Mouse (Mus musculus) c-Kit-negative CD71-positive TER-119-positive erythroid progenitor cells, embryonic 14.5 days (primary cell): ENCODE results near the gene Arpin.

Experiments used
- DNase-seq: peaks from one replicate; pipeline ENCODE4 v3.0.0-alpha.2; 2013; ENCODE audit warnings: low read depth, low spot score

The Arpin gene

DNA sequence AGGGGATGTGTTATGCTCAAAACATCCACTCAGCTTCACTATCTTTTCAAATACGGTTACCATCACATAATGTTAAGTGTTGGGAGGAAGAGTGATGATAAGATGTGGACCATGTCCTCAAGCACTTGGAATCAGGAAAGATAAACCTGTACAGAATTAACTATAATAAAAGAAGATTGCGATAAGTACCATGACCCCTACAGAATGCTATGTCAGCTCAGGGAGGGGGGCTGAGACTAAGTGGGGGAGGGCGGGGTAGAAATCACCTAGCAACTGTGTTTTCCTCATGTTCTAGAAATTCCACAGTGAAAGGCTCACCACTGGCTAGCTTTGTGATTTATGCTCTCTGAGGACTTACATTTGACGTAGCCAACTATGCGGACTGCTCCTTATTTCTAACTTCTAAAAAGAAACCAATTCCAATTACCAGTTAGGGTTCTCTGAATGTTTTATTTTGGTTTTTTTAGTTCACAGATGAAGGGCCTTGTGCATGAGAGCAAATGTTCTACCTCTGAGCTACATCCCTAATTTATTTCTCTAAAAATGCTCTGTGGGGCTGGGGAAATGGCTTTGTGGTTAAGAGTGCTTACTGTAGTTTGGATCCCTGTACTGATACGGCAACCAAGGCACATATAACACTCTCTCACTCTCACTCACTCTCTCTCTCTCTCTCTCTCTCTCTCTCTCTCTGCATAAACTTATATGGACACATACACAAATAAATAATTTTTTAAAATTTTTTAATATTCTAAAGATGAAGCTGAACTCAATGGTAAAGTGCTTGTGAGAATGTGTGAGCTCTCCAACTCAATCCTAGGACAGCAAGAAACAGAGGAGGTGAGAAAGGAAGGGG is 42.4 kb downstream of the Arpin start:
- no peak for DNase-seq

DNA sequence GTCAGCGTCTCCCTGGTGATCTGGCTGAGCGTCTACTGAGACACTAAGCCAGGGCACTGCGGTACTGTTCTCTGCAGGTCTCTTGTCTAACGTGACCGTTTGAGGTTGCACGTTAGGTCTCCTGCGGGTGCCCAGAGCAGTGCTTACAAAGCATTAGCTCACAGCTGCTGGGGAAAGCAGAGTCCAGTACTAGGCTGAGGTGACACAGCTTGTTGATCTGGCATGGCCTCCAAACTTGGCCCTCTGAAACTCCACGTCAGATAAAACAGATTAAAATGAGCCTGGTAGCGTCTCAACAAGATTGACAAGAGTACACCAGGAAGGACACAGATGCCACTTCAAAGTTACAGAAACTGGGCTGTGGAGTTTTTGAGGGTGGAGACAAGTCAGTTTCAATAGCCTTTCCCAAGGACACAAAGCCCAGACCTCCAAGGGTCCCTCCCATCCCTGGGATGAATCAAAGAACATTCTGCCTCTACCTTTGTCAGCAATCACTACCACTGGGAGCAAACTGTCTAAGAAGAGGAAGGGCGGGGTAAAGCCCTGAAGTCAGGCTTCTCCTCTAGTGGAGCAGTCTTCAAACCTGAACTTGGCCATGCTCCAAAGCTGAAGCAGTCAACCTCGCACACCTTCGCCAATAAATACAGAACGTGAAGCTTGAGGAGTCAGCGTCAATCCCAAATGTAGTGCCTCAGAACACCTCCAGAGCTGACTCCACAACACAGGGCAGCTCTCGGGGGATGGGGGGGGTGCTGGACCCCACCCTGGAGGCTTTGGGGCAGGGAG is 44.5 kb downstream of the Arpin start:
- no peak for DNase-seq

DNA sequence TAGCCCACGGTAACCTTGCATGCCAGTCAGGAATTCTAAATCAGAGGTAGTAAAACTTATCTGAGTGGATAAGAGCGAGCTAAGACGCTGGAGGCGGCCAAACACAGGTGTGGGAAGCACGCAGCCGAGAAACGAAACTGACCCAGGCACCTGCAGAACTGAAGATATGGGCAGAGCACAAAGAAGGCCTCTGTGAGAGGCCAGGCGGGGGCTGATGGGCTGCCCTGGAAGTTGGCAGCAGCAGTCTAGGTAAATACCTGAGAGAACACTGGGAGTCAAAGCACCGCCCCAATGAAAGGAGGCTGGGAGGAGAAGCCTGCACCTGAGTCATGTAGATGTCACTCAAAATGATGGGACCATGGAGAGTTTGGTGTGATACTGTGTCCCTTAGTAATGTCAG is 46.6 kb downstream of the Arpin start:
- no peak for DNase-seq

DNA sequence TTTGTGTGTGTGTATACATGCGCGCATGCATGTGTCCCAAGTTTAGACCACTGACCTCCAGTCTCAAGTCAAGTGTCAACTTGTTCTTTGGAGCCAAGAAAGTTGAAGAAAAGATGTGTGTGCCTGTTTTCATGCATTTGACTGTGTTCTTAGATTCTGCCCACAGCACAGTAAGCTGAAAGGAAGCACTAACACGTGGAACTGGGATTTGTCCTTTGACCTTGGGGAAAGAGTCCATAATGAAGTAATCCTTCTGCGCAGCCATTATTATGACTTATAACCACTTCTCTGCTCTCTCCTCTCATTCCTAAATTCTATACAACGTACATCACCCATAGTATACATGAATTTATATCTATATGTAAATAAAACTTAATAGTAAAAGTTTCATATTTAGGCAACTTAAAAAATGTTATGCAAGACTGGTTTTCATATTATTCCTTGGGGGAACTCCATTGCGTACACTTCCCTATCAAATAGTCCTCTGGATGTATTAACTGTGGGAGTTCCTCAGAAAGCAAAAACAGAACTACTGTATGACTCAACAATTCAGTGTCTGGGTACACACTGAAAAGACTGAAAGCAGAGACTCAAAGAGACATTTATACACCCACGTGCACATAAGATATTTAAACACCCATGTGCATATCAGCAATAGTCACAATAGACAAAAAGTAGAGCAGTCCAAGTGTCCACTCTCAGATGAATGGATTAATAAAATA is 51.4 kb downstream of the Arpin start:
- no peak for DNase-seq

DNA sequence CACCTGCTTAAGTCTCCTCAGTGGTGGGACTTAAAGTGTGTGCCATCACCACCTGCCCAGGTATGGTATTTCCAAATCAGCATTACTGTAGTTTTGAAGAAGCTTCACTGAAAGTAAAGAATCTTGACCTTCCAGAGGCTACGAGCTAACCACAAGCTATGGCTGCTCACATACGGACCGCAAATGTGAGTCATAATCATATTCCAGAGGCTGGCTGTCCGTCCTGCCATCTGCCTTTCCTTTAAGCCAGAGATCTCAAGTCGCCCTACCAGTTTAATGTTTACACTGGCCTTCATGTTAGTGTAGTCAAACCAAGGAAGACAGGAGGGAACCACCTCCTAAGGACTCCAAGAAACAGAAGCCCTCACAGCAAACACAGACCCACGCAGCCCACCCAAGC is 53.3 kb downstream of the Arpin start:
- no peak for DNase-seq

DNA sequence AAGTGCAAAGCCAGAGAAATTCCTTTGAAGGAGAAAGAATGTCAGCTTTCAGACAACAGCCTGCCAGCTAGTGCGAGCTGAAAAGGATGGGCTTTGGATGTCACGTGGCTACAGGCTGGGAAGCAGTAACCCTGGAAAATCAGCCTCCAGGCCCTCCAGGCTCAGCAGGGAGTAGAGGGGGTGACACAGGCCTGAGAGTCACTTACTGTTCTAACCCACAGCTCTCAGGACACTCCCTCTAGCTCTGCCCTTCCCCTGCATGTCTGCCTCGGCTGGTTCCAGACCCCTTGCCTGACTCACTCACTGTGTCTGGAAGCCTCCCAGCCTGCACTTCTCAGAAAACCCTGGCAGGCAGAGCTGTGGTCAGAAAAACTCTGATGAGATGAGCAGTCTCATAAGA is 54.2 kb downstream of the Arpin start:
- no peak for DNase-seq

DNA sequence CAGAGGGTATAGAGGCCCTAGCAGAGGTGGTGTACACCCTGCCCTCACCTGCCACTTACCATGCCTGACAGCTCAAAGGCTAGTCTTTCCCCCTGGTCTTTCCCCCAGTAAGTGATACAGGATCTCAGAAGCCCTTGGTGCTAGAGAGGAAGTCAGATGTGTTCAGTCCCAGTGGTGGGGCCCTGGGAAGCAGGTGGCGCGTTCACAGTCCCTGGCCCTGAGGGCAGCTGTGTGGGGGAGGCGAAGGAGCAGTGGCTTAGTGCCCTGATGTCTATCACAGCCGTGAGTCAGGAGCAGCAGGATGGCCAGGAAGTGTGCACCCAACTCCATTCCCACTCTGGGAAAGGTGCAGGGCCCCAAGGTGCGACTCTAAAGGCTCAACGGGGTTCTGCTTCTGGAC is 55.1 kb downstream of the Arpin start:
- no peak for DNase-seq

DNA sequence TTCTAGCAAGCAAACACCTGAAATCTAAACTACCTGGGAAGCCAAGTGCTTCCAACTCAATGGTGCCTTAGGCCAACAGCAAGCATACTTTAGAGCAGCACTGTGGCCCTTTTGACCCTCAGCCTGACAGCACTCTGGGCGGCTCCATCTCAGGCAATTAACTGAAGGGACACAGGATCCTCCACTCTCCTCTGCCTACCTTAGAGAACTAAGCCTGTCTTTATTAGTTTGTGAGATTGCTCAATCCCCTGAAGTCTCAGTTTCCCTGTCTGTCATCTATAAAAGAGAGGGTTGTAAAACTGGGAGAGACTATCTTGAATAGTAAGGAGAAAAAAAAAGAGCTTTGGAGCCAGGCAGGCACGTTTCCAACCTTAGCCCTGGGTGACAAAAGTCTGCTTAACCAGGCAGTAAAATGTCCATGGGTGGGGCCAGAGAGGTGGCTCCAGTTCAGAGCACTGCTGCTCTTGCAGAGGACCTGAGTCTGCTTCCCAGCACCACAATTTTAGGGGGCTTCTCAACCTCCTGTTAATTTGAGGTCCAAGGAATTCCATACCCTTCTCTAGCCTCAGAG is 56.6 kb downstream of the Arpin start:
- no peak for DNase-seq
